Mouse (Mus musculus) gonadal fat pad, adult 2 months (tissue): ENCODE measurements around the gene Prkag1. TPM values are rescaled to one million over a fixed set of nuclear protein-coding genes. Genes with fewer than 3 reads are reported as not detected.

ENCODE experiments used
- DNase-seq: peaks from one replicate; pipeline ENCODE4 v3.0.0-alpha.2; 2012; ENCODE audit warnings: low read depth
- polyA plus RNA-seq: library from polyadenylated mRNA; depleted of rRNA; stranded (reverse); fragments of >200 nt; gene quantifications from 2 replicates; pipeline ENCODE4 v1.2.3, GENCODE M21; 2012

Gene Prkag1
- polyA plus RNA-seq, 1 experiment: 101 TPM

- DNase-seq: no peak
Measured at GRCm38 (mm10) chr15:98793141-98793698, 38.1 kb downstream of the Prkag1 start.

- DNase-seq: no peak
Measured at GRCm38 (mm10) chr15:98792233-98793020, 38.9 kb downstream of the Prkag1 start.

GRCm38 (mm10) chr15:98791771-98792170 is 39.5 kb downstream of the Prkag1 start:
- no peak for DNase-seq

GRCm38 (mm10) chr15:98791221-98791620 is 40.1 kb downstream of the Prkag1 start:
- no peak for DNase-seq

GRCm38 (mm10) chr15:98790761-98791160 is 40.6 kb downstream of the Prkag1 start:
- DNase-seq: no peak

GRCm38 (mm10) chr15:98789661-98790535 is 41.4 kb downstream of the Prkag1 start, which contains the start of gene Wnt1:
Gene Wnt1, plus strand, starts transcription at chr15:98789857.
- DNase-seq: no peak

- DNase-seq: no peak
Measured at GRCm38 (mm10) chr15:98788972-98789660, 42.2 kb downstream of the Prkag1 start.

- DNase-seq: no peak
Measured at GRCm38 (mm10) chr15:98787930-98788329, 43.4 kb downstream of the Prkag1 start.

GRCm38 (mm10) chr15:98785744-98786143 is 45.6 kb downstream of the Prkag1 start:
- no peak for DNase-seq

- DNase-seq: no peak
Measured at GRCm38 (mm10) chr15:98781166-98781565, 50.2 kb downstream of the Prkag1 start.

- no peak for DNase-seq
Measured at GRCm38 (mm10) chr15:98780573-98780972, 50.7 kb downstream of the Prkag1 start.

GRCm38 (mm10) chr15:98780075-98780474 is 51.2 kb downstream of the Prkag1 start:
- no peak for DNase-seq

GRCm38 (mm10) chr15:98778806-98779205 is 52.5 kb downstream of the Prkag1 start:
- no peak for DNase-seq

- DNase-seq: no peak
Measured at GRCm38 (mm10) chr15:98778191-98778770, 53.0 kb downstream of the Prkag1 start.

- DNase-seq: no peak
Measured at GRCm38 (mm10) chr15:98777762-98778161, 53.6 kb downstream of the Prkag1 start, which contains the start of gene Wnt10b. Gene Wnt10b, minus strand, starts transcription at chr15:98778150.

GRCm38 (mm10) chr15:98777005-98777616 is 54.2 kb downstream of the Prkag1 start:
- no peak for DNase-seq

- no peak for DNase-seq
Measured at GRCm38 (mm10) chr15:98776280-98777004, 54.9 kb downstream of the Prkag1 start.

GRCm38 (mm10) chr15:98775533-98775932 is 55.8 kb downstream of the Prkag1 start:
- no peak for DNase-seq

GRCm38 (mm10) chr15:98774096-98774495 is 57.2 kb downstream of the Prkag1 start:
- no peak for DNase-seq
